Mouse (Mus musculus) kidney, adult 2 months (tissue): ENCODE data around the gene Dnajc8. TPM values are rescaled to one million over a fixed set of nuclear protein-coding genes. Genes with fewer than 3 reads are reported as not detected.

Experiments used
- polyA plus RNA-seq: library from polyadenylated mRNA; depleted of rRNA; stranded (reverse); fragments of >200 nt; gene quantifications from 2 replicates; pipeline ENCODE4 v1.2.3, GENCODE M21; 2012; rRNA removed

The Dnajc8 gene
- polyA plus RNA-seq, 1 experiment = 32.2 TPM

Other genes with a start within 250 kb of the Dnajc8 start
- 7.2 and 8.9 TPM in 2 replicates for gene Rab42, start 232.2 kb upstream of the Dnajc8 start, polyA plus RNA-seq
- 24.4 and 30.2 TPM in 2 replicates for gene Trnau1ap, start 206.0 kb upstream of the Dnajc8 start, polyA plus RNA-seq
- 9.4 and 10.1 TPM in 2 replicates for gene Rcc1, start 181.9 kb upstream of the Dnajc8 start, polyA plus RNA-seq
- 19.5 and 25.2 TPM in 2 replicates for gene Phactr4, start 113.1 kb upstream of the Dnajc8 start, polyA plus RNA-seq
- 2.4 and 2.9 TPM in 2 replicates for gene Med18, start 71.6 kb upstream of the Dnajc8 start, polyA plus RNA-seq
- 26.7 and 29.4 TPM in 2 replicates for gene Sesn2, start 25.0 kb upstream of the Dnajc8 start, polyA plus RNA-seq
- 346 and 485 TPM in 2 replicates for gene Atpif1, start 1.9 kb upstream of the Dnajc8 start, polyA plus RNA-seq
- gene Ptafr, start 28.5 kb downstream of the Dnajc8 start, polyA plus RNA-seq = 1.4 and 2.2 TPM in 2 replicates
- 19.0 and 21.6 TPM in 2 replicates for gene Eya3, start 103.4 kb downstream of the Dnajc8 start, polyA plus RNA-seq
- 4.4 and 6.2 TPM in 2 replicates for gene Xkr8, start 197.0 kb downstream of the Dnajc8 start, polyA plus RNA-seq
- 2.0 and 2.2 TPM in 2 replicates for gene Smpdl3b, start 221.7 kb downstream of the Dnajc8 start, polyA plus RNA-seq
- 10.7 and 11.9 TPM in 2 replicates for gene Rpa2, start 232.8 kb downstream of the Dnajc8 start, polyA plus RNA-seq